Mouse (Mus musculus) lung, adult 2 months (tissue): ENCODE data around the gene Fastkd5.

ENCODE experiments used
- CTCF ChIP-seq: fragments of 200-500 bp; IDR thresholded peaks from 2 replicates; pipeline ENCODE4 v1.5.1; 2011; ENCODE audit warnings: mild to moderate bottlenecking, low read length, control low read depth; ENCODE audit not compliant: insufficient read depth
- POLR2A ChIP-seq: fragments of 200-500 bp; IDR thresholded peaks from 2 replicates; pipeline ENCODE4 v1.6.1; 2011; ENCODE audit warnings: low read depth, mild to moderate bottlenecking, control low read depth, low read length, borderline replicate concordance; ENCODE audit errors: extremely low read depth

GRCm38 (mm10) chr2:130655660-130656339 is 26.0 kb upstream of the Fastkd5 start:
- TF ChIP-seq CTCF = no peak
- no peak for TF ChIP-seq POLR2A
